Mouse (Mus musculus) gastrocnemius, postnatal 25 days (tissue): ENCODE data around the gene Tsks. TPM values are rescaled to one million over a fixed set of nuclear protein-coding genes. Genes with fewer than 3 reads are reported as not detected.
A peak's percentile ranks its signal among the peaks of the same experiment; 100 is the strongest.

Experiments
- DNase-seq: peaks from one replicate; pipeline ENCODE4 v3.0.0; 2022
- total RNA-seq, 2 experiments: library from RNA; stranded (reverse); gene quantifications; 1 replicate in 1 of 2; 2 replicates in 1 of 2; pipeline ENCODE4 v1.2.3; 2021

Tsks gene
- total RNA-seq, 2 experiments from 2014 or later, result not detected

DNA sequence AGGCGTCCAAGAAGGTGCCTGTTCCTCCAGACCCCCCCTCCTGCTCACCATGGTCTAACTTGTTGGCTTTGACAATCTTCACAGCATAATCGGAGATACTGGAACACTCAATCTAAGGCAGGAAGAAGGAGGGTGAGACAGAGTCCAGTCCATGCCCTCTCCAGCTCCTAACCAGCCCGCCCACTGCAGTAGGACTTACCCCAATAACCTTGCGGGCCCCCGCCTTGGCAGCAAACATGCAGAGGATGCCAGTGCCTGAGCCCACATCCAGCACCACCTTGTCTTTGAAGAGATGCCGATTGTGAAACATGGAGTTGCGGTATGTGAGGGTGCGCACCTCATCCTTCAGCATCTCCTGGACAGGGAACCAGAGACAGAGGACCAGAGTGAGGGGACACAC, 38.5 kb downstream of the Tsks start:
- no peak for DNase-seq

DNA sequence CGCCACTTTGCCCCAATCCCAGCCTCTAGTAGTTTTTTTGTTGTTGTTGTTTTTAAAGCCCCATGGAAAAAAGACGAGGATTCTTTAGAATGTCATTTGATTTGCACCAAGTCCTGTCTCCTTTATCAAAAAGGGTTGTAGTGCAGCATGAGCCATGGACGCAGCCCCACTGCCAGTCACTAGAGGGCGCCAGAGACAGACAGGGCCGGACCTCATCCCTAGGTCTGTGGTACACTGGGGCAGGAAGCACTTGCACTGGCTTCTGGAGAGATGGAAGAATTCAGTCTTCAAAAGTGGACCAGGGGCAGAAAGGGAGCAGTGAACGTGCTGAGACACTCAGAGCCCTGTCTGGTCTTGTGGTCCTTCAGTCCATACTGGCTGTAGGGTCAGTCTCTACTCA, 40.1 kb downstream of the Tsks start:
- DNase-seq, result peak; percentile 77

DNA sequence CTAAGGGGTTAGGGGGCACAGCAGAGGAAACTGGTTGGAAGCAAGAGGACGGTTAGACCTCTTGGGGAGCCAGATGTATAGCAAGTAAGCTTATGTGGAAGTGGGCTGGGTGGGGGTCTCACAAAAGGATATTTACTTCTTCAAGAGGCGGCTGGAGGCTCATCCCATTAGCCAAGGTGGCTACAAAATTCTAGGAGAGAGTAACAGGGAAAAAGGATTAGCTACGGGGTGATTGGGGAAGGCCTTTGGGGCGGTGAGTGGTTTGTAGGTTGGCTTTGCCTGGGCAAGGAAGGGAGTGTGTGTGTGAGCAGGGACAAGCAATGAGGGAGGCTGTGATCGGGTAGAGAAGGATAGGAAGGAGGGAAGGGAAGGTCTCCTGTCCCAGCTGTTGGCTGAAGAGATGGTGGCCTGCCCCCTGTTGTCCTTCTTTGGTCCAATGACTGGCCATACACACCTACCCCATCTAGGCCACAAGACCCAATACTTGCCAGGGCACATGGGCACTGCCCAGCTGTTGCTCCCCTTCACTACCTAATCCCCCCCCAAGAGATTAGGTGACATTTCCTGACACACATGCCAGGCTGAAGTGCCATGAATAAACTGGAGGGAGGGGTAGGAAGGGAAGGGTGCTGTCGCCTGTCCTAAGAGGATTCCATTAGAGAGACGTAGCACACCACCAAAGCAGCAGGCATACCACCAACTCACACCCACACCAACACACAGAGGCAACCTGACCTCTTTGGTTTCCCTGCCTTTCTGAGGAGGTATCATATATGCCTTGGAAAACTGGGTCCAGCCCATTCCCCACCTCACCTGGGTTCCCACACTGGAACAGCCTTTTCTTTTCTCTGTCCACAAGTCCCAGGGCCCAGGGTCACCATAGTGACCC, 41.2 kb downstream of the Tsks start:
- DNase-seq, result peak; percentile 56

DNA sequence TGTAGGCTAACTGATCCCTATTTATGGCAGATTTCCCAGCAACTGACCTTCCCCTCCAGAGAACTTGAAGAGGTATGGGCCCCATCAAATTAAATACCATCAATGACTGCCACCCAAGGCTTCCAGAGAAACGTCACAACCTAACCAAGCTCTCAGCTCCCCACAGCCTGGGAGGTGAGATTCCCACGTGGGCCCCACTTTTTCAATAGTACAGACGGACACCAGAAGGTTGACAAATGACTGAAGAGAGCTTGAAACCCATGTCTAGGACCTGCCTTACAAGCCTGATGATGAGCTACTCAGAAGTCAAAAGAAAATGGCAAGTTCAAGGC, 41.8 kb downstream of the Tsks start:
- no peak for DNase-seq

DNA sequence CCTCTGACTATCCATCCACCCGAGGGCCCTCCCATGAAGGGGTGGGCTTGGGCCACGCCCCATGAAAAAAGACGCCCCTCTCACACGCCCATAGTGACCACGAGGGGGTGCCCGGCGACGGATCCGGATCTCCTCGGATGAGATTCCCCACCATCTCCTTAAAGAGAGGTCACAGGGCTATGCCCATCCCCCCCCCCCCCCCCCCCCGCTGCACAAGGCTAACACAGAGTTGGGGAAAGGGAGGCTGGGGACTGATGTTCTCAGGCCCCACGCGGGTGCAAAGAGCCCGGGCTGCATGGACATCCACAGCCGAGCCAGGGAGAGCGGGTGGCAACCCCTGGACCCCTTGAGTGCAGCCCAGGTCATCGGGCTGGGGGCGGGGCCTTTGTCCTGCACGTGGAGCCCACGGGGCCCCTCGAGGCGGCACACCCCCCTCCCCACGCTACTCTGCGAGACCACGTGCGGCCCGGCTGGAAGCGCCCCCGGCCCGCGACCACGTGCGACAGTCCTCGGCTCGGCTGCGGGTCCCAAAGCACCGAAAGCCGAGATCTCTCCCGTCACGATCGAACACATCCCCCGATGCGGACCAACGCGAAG, 42.7 kb downstream of the Tsks start:
- peak; percentile 73 for DNase-seq

DNA sequence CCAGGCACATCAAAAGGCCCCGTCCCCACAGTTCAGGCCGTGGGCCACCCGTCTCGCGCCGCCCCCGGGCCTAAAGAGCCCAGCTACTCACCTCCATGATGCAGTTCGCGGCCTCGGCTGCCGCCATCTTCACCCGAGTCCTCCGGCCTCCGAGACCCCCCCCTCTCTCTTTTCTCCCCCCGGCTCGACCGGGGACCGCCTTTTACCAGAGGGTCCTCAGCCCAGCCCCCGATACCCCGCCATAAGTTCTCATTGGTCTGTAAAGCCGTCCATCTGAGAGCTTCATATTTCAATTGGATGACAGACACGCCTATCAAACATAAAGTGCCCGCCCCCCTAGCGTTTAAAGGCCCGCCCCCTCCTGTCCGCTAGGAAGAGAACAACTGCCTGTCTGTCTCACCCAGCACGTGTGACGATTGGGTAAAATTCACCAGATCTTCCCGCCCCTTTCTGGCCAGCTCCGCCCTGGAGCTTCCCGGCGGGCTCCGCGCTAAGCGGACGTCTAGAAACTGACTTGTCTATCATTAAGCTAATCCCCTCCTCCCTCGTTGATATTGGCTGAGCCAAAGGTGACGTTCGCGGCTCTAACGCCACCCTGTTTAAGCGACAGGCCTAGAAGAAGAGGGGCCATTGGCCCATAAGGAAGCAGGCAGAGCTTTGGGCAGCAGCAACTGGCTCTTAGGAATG, 43.3 kb downstream of the Tsks start, which contains the start of gene Prmt1:
Gene Prmt1 (minus strand): TSS at position 377 of the 687 bp plus-strand sequence.
- peak; percentile 99 for DNase-seq

DNA sequence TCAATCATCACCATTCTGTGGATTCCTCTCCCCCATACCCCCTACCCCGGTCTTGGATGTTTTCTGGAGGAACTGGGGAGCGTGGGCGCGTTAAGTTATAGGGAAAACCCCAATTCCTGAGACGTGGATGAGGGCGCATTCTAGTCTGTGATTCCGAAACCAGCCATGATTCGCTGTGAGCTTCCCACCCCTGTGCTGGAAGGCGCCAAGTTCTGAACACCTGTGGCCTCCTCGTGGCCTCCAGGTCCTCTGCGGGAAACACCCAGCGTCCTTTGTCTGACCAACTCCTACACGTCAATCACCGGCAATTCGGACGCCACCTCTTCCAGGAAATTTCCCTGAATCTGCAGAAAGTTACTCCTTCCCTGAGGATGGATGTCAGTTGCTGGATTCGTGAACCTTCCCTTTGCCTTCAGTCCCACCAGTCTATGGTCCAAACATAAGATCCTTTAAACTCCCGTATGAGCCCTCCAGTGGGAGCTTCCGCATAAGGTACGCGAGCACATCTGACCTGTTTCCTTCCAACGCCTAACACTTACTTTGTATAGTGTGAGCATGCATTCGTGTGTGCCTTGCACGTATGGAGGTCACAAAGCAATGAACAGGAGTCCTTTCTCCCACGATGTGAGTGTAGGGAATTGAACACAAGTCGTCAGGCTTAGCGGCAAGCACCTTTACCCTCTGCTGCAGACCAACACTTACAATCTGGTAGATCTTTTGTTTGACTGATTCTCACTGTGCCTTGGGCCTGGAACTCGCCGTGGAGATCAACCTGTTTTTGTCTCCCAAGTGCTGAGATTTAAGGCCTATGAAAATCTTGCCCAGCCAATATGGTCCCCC, 44.1 kb downstream of the Tsks start:
- no peak for DNase-seq

DNA sequence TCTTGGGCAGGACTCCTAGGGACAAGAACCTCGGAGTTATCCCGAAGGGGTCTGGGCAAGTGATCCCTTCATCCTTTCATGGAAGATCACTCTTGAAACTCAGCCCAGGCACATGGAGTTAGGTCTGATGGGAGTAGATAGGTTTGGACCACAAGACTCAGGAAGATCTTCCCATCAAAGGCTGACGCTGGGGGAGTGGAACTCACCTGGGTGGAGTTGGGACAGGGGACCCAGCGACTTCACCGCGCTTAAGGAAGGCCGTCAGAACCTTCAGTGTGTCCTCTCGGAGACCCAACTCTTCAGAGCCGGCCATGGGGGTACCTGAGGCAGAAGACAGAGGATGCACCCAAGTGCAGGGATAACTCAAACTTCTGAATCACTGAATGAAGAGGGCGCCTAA, 53.7 kb downstream of the Tsks start:
- no peak for DNase-seq

DNA sequence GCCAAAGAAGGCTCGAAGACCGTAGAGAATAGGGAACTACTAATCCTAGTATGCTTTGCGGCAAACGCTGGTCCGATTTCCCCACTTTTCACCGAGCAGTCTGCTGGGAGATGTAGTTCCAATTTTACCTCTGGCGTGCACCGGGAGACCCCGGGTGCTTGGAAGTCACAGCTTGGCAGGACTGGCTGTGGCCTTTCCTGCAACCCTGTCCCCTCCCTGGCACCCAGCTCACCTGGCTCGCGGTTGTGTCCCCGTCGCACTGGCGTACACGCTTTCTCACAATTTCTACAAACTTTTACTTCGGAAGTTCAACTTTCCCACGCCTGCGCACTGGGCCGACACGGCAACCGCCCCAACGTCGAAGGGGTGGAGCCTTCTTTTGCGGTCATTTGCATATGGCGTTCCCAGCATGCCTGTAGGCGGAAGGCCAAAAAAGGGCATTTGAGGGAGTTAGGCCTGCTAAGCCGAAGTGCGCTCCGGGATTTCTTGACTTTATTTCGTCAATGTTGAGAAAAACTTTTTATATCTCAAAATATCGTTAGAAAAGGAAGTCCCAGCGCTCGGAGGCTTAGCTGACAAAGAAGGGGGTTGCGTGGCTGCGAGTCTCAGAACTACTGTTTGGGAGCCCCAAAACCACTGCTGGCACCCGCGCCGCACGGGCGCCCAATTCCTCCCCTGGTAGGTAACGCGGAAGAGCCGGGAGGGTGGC, 54.4 kb downstream of the Tsks start, which contains the start of gene Irf3:
Gene Irf3 (plus strand): TSS at position 418 of the 709 bp plus-strand sequence.
- peak; percentile 93 for DNase-seq

DNA sequence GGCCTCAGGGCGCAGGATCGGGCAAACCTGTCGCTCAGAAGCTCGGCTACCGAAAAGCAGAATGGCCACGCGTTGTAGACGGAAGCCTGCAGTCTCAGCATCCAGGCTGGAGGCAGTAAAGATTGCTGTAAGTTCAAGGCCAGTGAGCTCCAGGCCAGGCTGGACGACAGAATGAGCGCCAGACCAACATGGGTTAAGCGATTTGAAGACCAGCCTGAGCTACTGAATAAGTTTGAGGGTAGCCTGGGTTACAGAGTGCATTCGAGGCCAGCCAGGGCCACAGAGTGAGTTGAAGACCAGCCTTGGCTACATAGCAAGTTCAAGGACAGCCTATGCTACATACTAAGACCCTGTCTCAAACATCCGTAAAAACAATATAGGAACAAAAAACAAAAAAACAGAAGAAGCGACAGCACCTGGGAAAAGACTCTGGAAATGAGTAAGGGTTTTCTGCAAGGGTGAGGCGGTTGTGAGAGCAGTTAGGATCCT, 55.0 kb downstream of the Tsks start:
- DNase-seq, result no peak

DNA sequence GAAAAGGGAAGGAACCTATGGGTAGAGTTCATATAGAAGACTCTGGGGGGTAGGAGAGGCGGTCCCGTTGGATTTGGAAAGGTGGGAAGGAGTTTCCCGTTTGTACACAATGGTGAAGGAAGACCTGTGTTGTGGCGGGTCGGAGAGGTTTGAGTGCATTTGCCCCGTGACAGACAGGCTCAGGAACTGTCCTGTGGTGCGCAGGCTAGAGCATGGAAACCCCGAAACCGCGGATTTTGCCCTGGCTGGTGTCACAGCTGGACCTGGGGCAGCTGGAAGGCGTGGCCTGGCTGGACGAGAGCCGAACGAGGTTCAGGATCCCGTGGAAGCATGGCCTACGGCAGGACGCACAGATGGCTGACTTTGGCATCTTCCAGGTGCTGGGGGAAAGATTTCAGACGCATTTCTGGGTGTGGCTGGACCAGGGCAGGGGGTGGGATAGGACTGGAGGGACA, 55.5 kb downstream of the Tsks start, which contains the start of gene Bcl2l12:
Gene Bcl2l12 (minus strand): TSS at position 212 of the 455 bp plus-strand sequence.
- DNase-seq, result peak; percentile 54

DNA sequence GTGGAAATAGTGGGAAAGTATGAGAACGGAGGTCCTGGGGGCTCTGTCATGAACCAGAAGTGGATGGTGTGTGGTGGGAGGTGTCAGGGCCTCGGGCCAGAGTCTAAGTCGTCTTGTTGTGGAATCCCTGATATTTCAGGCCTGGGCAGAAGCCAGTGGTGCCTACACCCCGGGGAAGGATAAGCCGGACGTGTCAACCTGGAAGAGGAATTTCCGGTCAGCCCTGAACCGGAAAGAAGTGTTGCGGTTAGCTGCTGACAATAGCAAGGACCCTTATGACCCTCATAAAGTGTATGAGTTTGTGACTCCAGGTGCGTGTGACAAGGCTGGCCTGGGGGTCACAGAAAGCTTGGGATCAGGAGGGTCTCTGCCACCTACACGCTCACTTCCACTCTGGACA, 56.7 kb downstream of the Tsks start:
- no peak for DNase-seq

DNA sequence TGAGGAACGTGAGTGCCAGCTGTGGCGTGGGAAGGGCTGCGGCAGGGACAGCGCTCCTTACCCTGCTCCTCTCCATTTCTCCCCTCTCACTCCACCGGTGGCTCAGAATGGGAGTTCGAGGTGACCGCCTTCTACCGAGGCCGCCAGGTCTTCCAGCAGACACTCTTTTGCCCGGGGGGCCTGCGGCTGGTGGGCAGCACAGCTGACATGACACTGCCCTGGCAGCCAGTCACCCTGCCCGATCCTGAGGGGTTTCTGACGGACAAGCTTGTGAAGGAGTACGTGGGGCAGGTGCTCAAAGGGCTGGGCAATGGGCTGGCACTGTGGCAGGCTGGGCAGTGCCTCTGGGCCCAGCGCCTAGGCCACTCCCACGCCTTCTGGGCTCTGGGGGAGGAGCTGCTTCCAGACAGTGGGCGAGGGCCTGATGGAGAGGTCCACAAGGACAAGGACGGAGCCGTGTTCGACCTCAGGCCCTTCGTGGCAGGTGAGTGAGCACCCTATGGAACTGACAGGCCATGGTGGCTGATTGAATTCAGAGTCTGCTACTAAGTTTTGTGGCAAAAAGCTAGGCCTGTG, 57.6 kb downstream of the Tsks start:
- no peak for DNase-seq

DNA sequence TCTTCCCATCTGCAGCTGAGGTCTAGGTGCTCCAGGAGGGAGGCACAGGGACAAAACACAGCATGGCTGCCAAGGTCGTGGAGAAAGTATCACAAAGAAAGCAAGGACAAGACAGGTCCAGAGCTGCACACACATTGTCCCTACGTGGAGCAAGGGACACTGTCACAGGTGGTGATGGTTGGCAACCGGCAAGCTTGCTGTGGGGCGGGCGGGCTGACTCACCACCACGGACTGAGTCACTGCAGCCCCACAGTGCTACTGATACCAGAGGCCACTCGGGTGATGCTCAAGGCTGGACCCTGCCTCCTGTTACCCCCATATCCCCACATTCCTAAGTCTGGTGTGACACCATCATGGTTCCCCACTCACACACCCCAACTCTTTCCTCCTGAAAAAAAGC, 59.4 kb downstream of the Tsks start:
- no peak for DNase-seq

DNA sequence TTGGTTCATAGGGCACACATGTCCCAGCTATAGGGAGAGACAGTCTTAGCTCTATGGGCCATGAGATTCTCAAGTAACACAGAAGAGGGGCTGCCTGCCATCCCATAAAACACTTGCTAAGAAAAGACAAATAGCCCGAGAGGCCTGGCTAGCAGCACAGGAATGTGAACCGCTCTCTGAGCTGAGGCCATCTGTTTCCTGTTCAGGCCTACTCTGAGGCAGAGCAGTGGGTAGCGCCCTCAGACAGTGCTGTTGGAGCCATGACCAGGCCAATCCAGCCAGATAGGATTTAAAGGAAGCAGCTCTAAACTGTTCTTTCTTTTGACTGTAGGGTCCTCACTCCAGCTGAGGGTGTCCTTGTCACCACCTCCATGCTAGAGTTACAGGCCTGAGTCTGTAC, 61.5 kb downstream of the Tsks start:
- no peak for DNase-seq

DNA sequence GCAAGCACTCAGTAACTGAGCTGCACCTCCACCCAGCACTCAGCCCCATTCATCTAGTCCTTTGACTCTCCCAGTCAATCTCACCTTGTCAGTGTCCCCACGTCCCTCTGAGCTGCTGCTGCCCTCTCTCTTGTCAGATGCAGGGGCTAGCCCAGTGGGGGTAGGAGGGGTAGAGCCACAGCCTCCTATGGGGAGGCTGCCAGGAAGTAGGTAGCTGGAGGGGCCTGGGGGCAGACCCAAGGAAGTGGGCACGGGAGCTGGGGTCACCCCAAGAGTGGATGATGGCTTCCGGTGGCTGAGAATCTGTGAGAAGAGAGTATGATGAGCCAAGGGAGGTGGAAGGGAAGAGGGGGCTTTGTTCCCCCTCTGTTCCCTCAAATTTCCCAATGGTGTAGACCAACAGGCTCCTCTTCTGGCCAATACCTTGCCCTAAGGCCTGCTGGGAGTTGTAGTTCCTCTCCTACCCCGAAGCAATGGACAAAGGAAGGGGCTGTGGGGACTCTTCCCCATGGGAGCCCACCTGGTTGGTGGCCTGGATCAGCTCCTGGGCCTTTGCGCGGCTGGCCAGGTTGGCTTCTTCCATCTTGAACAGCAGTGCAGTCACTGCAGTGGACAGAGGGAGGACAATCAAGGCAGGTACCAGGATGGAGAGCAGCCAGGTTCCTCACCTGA, 62.5 kb downstream of the Tsks start:
- DNase-seq, result no peak

DNA sequence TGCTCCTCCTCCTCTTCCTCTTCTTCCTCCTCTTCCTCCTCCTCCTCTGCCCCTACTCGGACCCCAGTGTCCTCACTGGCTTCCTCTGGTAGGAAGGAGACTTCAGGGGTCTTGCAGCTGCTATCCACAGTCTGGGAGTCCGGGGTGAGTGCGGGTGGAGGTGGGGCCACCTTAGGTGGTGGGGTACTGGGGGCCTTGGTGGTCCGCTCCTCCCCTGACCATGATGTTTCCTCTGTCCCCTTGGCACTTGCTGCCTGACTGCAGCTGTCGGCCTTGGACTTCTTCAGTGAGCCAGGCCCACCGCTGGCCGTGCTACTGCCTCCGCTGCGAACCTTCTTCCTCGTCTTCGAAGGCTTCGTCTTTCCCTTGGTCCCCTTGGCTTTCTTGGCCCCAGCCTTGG, 63.5 kb downstream of the Tsks start:
- no peak for DNase-seq

DNA sequence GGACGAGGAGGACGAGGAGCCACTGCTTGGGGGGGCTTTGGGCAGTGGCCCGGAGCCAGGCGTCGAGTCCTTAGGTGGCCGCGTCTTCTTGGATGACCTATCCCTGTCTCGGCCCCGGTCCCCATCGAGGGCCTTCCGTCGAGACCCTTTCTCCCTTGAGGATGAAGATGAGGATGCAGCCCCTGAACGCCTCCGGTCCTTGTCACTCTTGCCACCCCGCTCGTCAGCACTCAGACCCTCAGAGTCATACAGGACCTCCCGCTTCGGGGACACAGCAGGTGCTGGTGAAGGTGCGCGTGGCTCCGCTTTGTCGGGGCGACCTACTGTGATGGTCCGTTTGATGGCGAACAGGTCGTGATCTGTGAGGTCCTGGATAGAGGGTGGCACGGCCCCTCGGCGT, 64.1 kb downstream of the Tsks start:
- no peak for DNase-seq
